Mouse (Mus musculus): ENCODE data around the gene Wsb2. TPM values are rescaled to one million over a fixed set of nuclear protein-coding genes. Genes with fewer than 3 reads are reported as not detected.

Wsb2 gene
- polyA plus RNA-seq (2014; fragmentation: Nextera tagmentation; extraction: Ambion mirVana) = 88.0 and 89.6 TPM in 2 replicates

DNA sequence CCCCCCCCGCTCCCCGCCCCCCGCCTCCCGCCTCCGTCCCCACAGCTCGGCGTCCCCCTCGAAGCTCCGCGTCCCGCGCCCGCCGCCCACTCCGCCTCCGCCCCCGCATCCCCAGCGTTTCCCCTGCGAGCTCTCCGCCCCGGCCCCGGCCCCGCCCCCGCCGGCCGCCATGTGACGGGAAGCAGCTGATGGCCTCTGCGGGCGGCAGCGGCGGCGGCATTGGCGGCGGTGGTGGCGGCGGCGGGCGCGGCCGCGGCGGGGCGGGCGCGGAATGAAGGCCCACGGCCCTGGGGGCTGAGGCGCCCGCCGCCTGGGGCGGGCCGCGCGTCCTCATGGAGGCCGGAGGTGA is at the start of gene Wsb2:
Gene Wsb2 (plus strand): TSS at position 176 of the 349 bp plus-strand sequence.
- no CpG with 5 or more reads among the region's 54 CpGs for WGBS
- peak within 1 kb of the TSS; percentile 81 for H3K27ac ChIP-seq (replicated peaks; ENCODE audit: low read depth, low read length)
- DNase-seq (ENCODE audit: low spot score) (peak; percentile 81), ATAC-seq (ENCODE audit: low read depth) (peak; percentile 76)
- peak within 1 kb of the TSS; percentile 95 for H3K4me3 ChIP-seq (ENCODE audit: low read depth, low read length)
- H3K9ac ChIP-seq (ENCODE audit: low read depth, low read length) = peak within 1 kb of the TSS; percentile 91
- H3K36me3 ChIP-seq (ENCODE audit: control insufficient read depth, insufficient read depth, low read length) = no peaks in the 10 kb centered on the region
- no peaks in the 10 kb centered on the region for H3K9me3 ChIP-seq (ENCODE audit: control insufficient read depth, low read length)
- H3K4me1 ChIP-seq (ENCODE audit: control insufficient read depth, insufficient read depth, low read length) = peaks cover 23% of the 10 kb centered on the region
- H3K4me2 ChIP-seq (ENCODE audit: low read depth, low read length) = peak within 1 kb of the TSS; percentile 93
- no peaks in the 10 kb centered on the region for H3K27me3 ChIP-seq (replicated peaks; ENCODE audit: control insufficient read depth, insufficient read depth, low read length)

DNA sequence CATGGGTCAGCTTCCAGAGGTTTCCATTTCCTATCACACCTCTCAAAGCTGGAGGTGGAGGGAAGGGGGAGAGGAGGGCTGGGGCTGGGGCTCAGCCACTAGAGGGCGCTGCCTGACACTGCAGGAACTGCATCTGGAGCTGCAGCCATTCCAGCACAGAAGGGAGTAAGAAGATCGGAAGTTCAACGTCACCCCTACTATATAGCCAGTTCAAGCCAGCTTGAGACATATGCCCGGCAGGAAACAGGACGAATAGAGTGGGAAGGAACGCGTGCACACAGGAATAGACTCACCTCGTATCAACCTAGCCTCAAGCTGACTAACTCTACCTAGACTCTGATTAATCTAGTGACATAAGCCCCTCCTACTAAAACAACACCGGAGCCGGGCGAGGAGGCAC is 49.4 kb upstream of the Wsb2 start:
- no peak overlapping the region for H3K4me3 ChIP-seq (ENCODE audit: low read depth, low read length)
- H3K4me1 ChIP-seq (ENCODE audit: control insufficient read depth, insufficient read depth, low read length) = no peaks in the 10 kb centered on the region
- no peak overlapping the region for H3K4me2 ChIP-seq (ENCODE audit: low read depth, low read length)
- 42% methylated on average over 11 of the region's 11 CpGs for WGBS
- peak; percentile 59 for DNase-seq (ENCODE audit: low spot score)
- H3K9me3 ChIP-seq (ENCODE audit: control insufficient read depth, low read length) = no peaks in the 10 kb centered on the region
- 0 out of 2 replicates have a peak, but pooled peaks have one; percentile 12 for ATAC-seq (ENCODE audit: low read depth)
- H3K27me3 ChIP-seq (replicated peaks; ENCODE audit: control insufficient read depth, insufficient read depth, low read length) = no peaks in the 10 kb centered on the region
- no peak overlapping the region for H3K27ac ChIP-seq (replicated peaks; ENCODE audit: low read depth, low read length)
- H3K9ac ChIP-seq (ENCODE audit: low read depth, low read length) = no peak overlapping the region
- H3K36me3 ChIP-seq (ENCODE audit: control insufficient read depth, insufficient read depth, low read length) = no peaks in the 10 kb centered on the region

DNA sequence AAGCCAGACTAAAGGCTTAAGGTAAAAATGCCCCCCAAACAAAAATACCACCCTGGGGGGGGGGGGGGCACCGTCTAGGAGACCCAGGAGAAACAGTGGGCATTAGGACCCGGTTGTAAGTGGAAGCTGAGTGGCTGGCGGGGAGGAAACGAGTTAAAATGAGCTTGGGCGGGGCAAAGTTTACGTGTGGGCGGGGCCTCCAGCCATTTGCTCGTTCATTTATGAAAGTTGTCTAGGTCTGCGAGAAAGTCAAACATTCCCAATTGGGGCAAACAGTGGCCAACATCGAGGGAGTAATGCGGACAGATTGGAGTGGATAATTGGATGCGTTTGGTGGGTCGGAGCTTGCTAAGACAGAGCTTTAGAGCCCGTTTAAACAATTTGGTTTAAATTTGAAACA is 43.7 kb upstream of the Wsb2 start:
- 18% methylated on average over 14 of the region's 14 CpGs for WGBS
- no peak overlapping the region for H3K27ac ChIP-seq (replicated peaks; ENCODE audit: low read depth, low read length)

DNA sequence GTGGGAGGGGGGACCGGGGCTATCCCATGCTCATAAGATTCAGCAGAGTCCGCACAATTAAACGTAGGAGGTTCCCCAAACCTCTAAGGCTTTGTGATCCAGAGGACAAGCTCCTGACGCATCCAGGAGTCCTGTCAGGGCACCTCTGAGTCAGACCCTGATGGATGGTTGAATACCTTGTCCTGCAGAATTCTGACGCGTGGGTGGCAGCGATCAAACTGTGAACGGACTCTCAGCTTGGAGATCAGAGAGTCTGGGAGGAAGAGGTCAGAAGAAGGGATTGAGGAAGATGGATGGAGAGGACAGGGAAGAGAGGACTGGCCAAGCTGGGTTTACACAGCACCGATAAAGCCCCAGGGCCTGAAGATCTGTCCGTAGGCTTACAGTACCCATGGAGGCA is 43.2 kb upstream of the Wsb2 start:
- Histone ChIP-seq H3K36me3 (ENCODE audit: control insufficient read depth, insufficient read depth, low read length) (no peaks in the 10 kb centered on the region), H3K27me3 (replicated peaks; ENCODE audit: control insufficient read depth, insufficient read depth, low read length) (no peaks in the 10 kb centered on the region), H3K9ac (ENCODE audit: low read depth, low read length) (peak overlapping the region; percentile 51), H3K27ac (replicated peaks; ENCODE audit: low read depth, low read length) (peak overlapping the region; percentile 77), H3K4me1 (ENCODE audit: control insufficient read depth, insufficient read depth, low read length) (peaks cover 11% of the 10 kb centered on the region), H3K4me2 (ENCODE audit: low read depth, low read length) (peak overlapping the region; percentile 47), H3K4me3 (ENCODE audit: low read depth, low read length) (peak overlapping the region; percentile 31), H3K9me3 (ENCODE audit: control insufficient read depth, low read length) (no peaks in the 10 kb centered on the region)
- DNase-seq (ENCODE audit: low spot score) (no peak), ATAC-seq (ENCODE audit: low read depth) (no peak)
- WGBS = 34% methylated on average over 10 of the region's 10 CpGs

More for the DNA sequence above, 43.7 kb upstream of the Wsb2 start:
- ATAC-seq (ENCODE audit: low read depth) (no peak), DNase-seq (ENCODE audit: low spot score) (peak; percentile 74)
- peaks cover 11% of the 10 kb centered on the region for H3K4me1 ChIP-seq (ENCODE audit: control insufficient read depth, insufficient read depth, low read length)
- H3K4me2 ChIP-seq (ENCODE audit: low read depth, low read length) = peak overlapping the region; percentile 47
- H3K9ac ChIP-seq (ENCODE audit: low read depth, low read length) = peak overlapping the region; percentile 51; the same call in 1 of the 2 replicates
- no peaks in the 10 kb centered on the region for H3K27me3 ChIP-seq (replicated peaks; ENCODE audit: control insufficient read depth, insufficient read depth, low read length)
- H3K4me3 ChIP-seq (ENCODE audit: low read depth, low read length) = peak overlapping the region; percentile 31
- H3K36me3 ChIP-seq (ENCODE audit: control insufficient read depth, insufficient read depth, low read length) = no peaks in the 10 kb centered on the region
- no peaks in the 10 kb centered on the region for H3K9me3 ChIP-seq (ENCODE audit: control insufficient read depth, low read length)

DNA sequence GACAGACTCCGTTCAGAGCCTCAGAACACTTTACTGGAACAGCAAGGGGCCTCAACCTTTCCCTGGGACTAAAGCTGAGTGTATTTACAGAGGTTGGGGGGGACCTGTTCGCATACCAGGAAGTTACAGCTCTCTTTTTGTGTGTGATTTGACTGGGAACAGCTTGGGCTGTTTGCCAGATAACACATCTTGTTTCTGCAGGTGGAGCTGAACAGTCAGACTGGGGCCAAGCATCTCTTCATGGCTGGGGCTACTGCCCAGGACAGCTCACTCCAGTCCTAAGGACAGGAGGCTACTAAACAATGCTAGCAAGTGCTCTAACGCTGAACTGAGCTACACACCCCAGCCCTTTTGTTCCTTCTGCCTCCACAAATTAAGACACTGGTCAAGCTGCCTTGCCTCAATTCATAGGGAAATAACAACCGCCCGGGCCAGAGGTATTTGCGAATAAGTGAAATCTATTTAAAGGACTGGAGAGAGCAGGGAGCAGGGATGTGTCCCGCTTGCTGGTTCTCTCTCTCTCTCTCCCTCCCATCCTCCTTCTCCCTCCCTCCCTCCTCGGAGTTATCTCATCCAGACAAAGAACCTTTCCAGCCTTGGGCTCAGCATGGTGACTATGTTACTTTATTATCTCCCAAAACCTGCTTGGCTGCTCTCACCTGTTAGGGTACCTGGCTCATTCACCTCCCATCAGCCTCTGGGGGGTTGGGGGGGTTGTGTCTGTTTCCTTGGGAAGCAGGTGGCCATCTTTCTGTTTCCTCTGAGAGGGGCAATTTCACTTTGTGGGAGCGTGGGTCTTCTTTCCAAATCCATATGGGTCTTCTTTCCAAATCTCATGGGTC is 42.3 kb upstream of the Wsb2 start:
- peak overlapping the region; percentile 77 for H3K27ac ChIP-seq (replicated peaks; ENCODE audit: low read depth, low read length)
- H3K36me3 ChIP-seq (ENCODE audit: control insufficient read depth, insufficient read depth, low read length) = no peaks in the 10 kb centered on the region
- DNase-seq (ENCODE audit: low spot score) (peak; percentile 72), ATAC-seq (ENCODE audit: low read depth) (peak; percentile 8)
- no peaks in the 10 kb centered on the region for H3K27me3 ChIP-seq (replicated peaks; ENCODE audit: control insufficient read depth, insufficient read depth, low read length)
- H3K4me2 ChIP-seq (ENCODE audit: low read depth, low read length) = peak overlapping the region; percentile 31
- no peaks in the 10 kb centered on the region for H3K9me3 ChIP-seq (ENCODE audit: control insufficient read depth, low read length)
- H3K9ac ChIP-seq (ENCODE audit: low read depth, low read length) = 0 out of 2 replicates have a peak overlapping the region, but pooled peaks have one; percentile 19
- peaks cover 11% of the 10 kb centered on the region for H3K4me1 ChIP-seq (ENCODE audit: control insufficient read depth, insufficient read depth, low read length)
- H3K4me3 ChIP-seq (ENCODE audit: low read depth, low read length) = no peak overlapping the region
- 16% methylated on average over 9 of the region's 9 CpGs for WGBS

DNA sequence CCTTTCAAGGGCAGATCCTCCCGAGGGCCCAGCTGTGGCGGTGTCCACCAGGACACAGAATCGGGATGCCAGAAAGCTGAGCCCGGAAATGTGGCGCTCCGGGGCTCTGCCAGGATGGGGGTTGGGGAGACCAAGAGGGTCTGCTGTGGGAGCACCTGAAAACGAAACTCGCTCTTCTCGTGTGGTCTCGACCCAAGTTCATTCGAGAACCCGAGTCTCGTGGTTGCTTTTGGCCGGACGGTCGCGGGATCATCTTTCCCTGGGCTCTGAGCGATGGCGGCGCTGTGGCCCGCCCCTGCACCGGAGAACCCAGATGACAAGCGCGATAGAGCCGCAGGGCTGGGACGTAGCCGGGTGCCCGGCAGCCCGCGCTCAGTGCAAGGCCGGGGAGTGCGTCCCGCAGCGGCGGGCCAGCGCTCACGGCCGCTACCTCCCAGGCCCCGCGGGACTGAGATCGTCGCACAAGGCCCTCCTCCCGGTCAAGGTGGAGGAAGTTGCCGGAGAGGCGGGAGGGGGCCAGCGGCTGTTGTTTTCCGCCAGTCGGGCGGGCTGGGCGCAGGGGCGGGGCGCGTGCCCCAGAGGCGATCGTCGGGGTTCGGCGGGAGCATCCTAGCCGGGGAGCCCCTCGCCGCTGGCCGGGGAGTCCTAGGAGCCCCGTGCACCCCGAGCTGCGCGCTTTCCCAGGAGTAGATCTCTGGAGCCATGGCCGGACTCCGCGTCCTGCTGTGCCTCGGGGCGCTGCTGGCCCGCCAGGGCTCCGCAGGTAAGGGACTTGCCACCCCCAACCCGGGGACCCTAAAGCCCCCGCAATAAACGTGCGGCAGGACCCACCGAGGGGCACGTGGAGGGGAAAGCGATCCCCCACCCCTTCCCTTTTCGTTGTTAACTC is 38.1 kb upstream of the Wsb2 start, which contains the start of gene Vsig10:
Gene Vsig10 (plus strand): TSS at position 343 of the 889 bp plus-strand sequence.
- DNase-seq (ENCODE audit: low spot score) = peak; percentile 64
- WGBS = 0% methylated on average over 38 of the region's 81 CpGs
- H3K4me3 ChIP-seq (ENCODE audit: low read depth, low read length) = peak within 1 kb of the TSS; percentile 67
- ATAC-seq (ENCODE audit: low read depth) = peak; percentile 81
- no peaks in the 10 kb centered on the region for H3K36me3 ChIP-seq (ENCODE audit: control insufficient read depth, insufficient read depth, low read length)
- H3K27me3 ChIP-seq (replicated peaks; ENCODE audit: control insufficient read depth, insufficient read depth, low read length) = no peaks in the 10 kb centered on the region
- peak within 1 kb of the TSS; percentile 98 for H3K4me2 ChIP-seq (ENCODE audit: low read depth, low read length)
- H3K27ac ChIP-seq (replicated peaks; ENCODE audit: low read depth, low read length) = peak within 1 kb of the TSS; percentile 79
- no peaks in the 10 kb centered on the region for H3K9me3 ChIP-seq (ENCODE audit: control insufficient read depth, low read length)
- H3K4me1 ChIP-seq (ENCODE audit: control insufficient read depth, insufficient read depth, low read length) = peaks cover 11% of the 10 kb centered on the region
- H3K9ac ChIP-seq (ENCODE audit: low read depth, low read length) = peak within 1 kb of the TSS; percentile 81

DNA sequence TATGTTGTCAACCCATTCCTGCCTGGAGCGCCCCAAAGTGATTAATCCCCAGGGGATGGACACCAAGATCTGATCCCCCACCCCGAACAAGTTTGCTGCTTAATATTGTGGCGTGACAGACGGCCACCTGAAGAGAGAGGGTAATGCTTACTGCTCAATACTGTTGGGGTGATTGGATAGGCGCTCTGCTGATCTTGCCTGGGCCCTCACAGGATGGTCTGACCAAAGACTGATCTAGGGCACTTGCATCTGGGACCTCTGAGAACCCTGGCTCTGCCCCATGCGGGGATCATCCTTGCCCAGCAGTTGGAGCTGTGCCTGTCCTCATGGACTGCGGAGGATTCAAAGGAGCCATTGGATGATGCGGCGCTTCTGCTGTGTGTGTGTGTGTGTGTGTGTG is 33.4 kb upstream of the Wsb2 start:
- Histone ChIP-seq H3K9me3 (ENCODE audit: control insufficient read depth, low read length) (no peaks in the 10 kb centered on the region), H3K4me2 (ENCODE audit: low read depth, low read length) (no peak overlapping the region)
- 78% methylated on average over 9 of the region's 9 CpGs for WGBS

DNA sequence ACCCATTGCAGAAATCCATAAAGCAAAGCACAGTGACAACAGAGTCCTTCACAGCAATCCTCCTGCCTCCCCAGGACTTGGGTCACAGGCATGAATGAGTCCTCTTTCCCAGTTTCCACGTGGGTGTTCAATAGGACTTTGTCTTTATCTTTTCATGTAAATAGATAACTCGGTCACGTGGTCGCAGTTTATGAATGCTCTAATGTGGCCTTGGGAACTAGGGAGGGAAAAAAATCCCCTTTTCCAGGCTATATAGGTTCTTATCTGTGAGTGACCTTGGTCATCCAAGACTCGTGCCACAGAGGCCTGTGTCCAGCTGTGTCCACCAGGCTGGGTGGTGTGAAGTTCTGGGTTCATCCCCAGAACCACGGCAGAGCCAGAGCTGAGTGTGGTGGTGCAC is 30.7 kb upstream of the Wsb2 start:
- WGBS = 76% methylated on average over 6 of the region's 6 CpGs
- no peaks in the 10 kb centered on the region for H3K27me3 ChIP-seq (replicated peaks; ENCODE audit: control insufficient read depth, insufficient read depth, low read length)
- H3K9me3 ChIP-seq (ENCODE audit: control insufficient read depth, low read length) = no peaks in the 10 kb centered on the region
- no peak overlapping the region for H3K9ac ChIP-seq (ENCODE audit: low read depth, low read length)
- no peak overlapping the region for H3K27ac ChIP-seq (replicated peaks; ENCODE audit: low read depth, low read length)
- no peaks in the 10 kb centered on the region for H3K36me3 ChIP-seq (ENCODE audit: control insufficient read depth, insufficient read depth, low read length)
- no peaks in the 10 kb centered on the region for H3K4me1 ChIP-seq (ENCODE audit: control insufficient read depth, insufficient read depth, low read length)
- ATAC-seq (ENCODE audit: low read depth) (no peak), DNase-seq (ENCODE audit: low spot score) (no peak)
- H3K4me3 ChIP-seq (ENCODE audit: low read depth, low read length) = no peak overlapping the region
- H3K4me2 ChIP-seq (ENCODE audit: low read depth, low read length) = no peak overlapping the region

More for the DNA sequence above, 33.4 kb upstream of the Wsb2 start:
- DNase-seq (ENCODE audit: low spot score) (no peak), ATAC-seq (ENCODE audit: low read depth) (no peak)
- no peaks in the 10 kb centered on the region for H3K36me3 ChIP-seq (ENCODE audit: control insufficient read depth, insufficient read depth, low read length)
- H3K27ac ChIP-seq (replicated peaks; ENCODE audit: low read depth, low read length) = no peak overlapping the region
- no peak overlapping the region for H3K4me3 ChIP-seq (ENCODE audit: low read depth, low read length)
- no peak overlapping the region for H3K9ac ChIP-seq (ENCODE audit: low read depth, low read length)
- no peaks in the 10 kb centered on the region for H3K27me3 ChIP-seq (replicated peaks; ENCODE audit: control insufficient read depth, insufficient read depth, low read length)
- no peaks in the 10 kb centered on the region for H3K4me1 ChIP-seq (ENCODE audit: control insufficient read depth, insufficient read depth, low read length)

Data from embryonic facial prominence, embryonic 14.5 days (tissue).